Mouse (Mus musculus) stomach, postnatal 0 days (tissue): Measurements from ENCODE around the gene Fam207a. TPM values are rescaled to one million over a fixed set of nuclear protein-coding genes. Genes with fewer than 3 reads are reported as not detected.
A peak's percentile ranks its signal among the peaks of the same experiment; 100 is the strongest.

Experiments used
- ATAC-seq: fragments of 200-750 bp; cut with Nextera tagmentation; 2 replicates; pipeline ENCODE4 v1.8.0; 2017; ENCODE audit not compliant: low FRiP score, low TSS enrichment
- DNase-seq: peaks from one replicate; pipeline ENCODE4 v3.0.0-alpha.2; 2016; ENCODE audit warnings: low spot score
- H3K27ac ChIP-seq: fragments of 300-500 bp; sonication (generic); replicated peaks from 2 replicates; pipeline ENCODE4 v1.5.1; 2014; ENCODE audit warnings: mild to moderate bottlenecking, control low read depth
- H3K27me3 ChIP-seq: fragments of 300-500 bp; sonication (generic); 2 replicates; pipeline ENCODE4 v1.6.1; 2014; ENCODE audit warnings: low read length; ENCODE audit not compliant: control insufficient read depth, insufficient read depth
- H3K36me3 ChIP-seq: fragments of 300-500 bp; sonication (generic); 2 replicates; pipeline ENCODE4 v1.6.1; 2014; ENCODE audit warnings: low read length, mixed read lengths; ENCODE audit not compliant: control insufficient read depth, insufficient read depth
- H3K4me1 ChIP-seq: fragments of 300-500 bp; sonication (generic); replicated peaks from 2 replicates; pipeline ENCODE4 v1.6.1; 2014; ENCODE audit warnings: antibody characterized with exemption; ENCODE audit not compliant: control insufficient read depth, insufficient read depth
- H3K4me2 ChIP-seq: fragments of 300-500 bp; sonication (generic); replicated peaks from 2 replicates; pipeline ENCODE4 v1.6.1; 2014; ENCODE audit warnings: low read depth, mild to moderate bottlenecking, control low read depth, moderate library complexity
- H3K4me3 ChIP-seq: fragments of 300-500 bp; sonication (generic); 2 replicates; pipeline ENCODE4 v1.5.1; 2014; ENCODE audit warnings: low read depth, low read length, control low read depth
- H3K9ac ChIP-seq: fragments of 300-500 bp; sonication (generic); 2 replicates; pipeline ENCODE4 v1.6.1; 2014; ENCODE audit warnings: mild to moderate bottlenecking, low read length, control low read depth, mixed read lengths
- H3K9me3 ChIP-seq: fragments of 300-500 bp; sonication (generic); 2 replicates; pipeline ENCODE4 v1.6.1; 2016; ENCODE audit warnings: low read length; ENCODE audit not compliant: control insufficient read depth
- CTCF ChIP-seq: IDR thresholded peaks from 2 replicates; pipeline ENCODE4 v1.5.1; 2016; ENCODE audit warnings: antibody characterized with exemption, low read depth, mild to moderate bottlenecking, moderate library complexity
- EP300 ChIP-seq: optimal IDR thresholded peaks from 2 replicates; pipeline ENCODE3; 2016; ENCODE audit warnings: antibody characterized with exemption
- WGBS: fragments of 180-500 bp; shearing (Covaris S2); extraction: QIAGEN DNeasy Blood & Tissue Kit; methylation state at CpG from one replicate; pipeline ENCODE4 v1.1.7; 2014; 5-methylcytosine and 5-hydroxymethylcytosine counted together
- polyA plus RNA-seq: library from polyadenylated mRNA; unstranded; fragments of >200 nt; fragmentation: Nextera tagmentation; extraction: Ambion mirVana; gene quantifications from 2 replicates; pipeline ENCODE4 v1.2.1, GENCODE M21; 2015

The Fam207a gene
- polyA plus RNA-seq, 1 experiment from 2014 or later, result 25.2 TPM

DNA sequence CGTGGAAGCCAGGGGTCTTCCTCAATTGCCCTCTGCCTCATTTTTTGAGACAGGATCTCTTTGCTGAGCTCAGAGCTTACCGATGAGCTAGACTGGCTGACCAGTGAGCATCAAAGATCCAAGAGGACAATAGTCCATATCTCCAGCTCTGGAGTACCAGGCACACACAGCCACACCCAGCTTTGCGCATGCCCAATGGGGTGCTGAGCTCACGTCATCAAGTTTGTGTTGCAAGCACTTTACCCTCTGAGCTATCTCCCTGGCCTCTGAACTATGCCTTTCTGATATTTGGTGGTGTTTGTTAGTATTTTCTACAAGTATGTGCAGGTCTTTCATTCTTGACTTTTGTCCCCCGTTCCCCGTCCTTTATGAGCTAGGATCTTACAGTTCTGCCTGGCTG lies 13.0 kb upstream of the Fam207a start:
- ATAC-seq (peak; percentile 73), DNase-seq (peak; percentile 82)
- Histone ChIP-seq H3K36me3 (no peaks in the 10 kb centered on the region), H3K27ac (no peak overlapping the region), H3K9me3 (no peaks in the 10 kb centered on the region), H3K4me3 (no peak overlapping the region), H3K4me1 (no peaks in the 10 kb centered on the region), H3K9ac (no peak overlapping the region), H3K4me2 (no peak overlapping the region), H3K27me3 (no peaks in the 10 kb centered on the region)
- TF ChIP-seq EP300 (no peak), CTCF (no peak)
- 71% methylated on average over 6 of the region's 6 CpGs for WGBS

DNA sequence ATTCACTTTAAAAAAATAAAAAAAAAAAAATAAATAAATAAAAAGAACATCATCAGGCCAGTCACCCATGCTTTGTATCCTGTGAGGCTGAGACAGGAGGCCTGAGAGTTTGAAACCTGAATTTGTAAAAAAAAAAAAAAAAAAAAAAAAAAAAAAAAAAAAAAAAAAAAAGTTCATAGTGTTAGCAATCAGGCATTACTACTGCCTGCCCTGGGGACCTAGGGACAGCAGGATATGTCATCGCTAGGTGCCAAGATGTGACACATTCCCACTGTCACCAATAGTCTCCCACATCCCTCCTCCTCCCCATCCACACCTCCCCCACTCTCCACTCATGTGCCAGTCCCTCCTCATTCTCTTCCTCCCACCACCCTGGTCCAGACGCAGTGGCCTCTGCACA lies 10.9 kb upstream of the Fam207a start:
- Histone ChIP-seq H3K4me3 (no peak overlapping the region), H3K27ac (no peak overlapping the region), H3K9me3 (no peaks in the 10 kb centered on the region), H3K27me3 (no peaks in the 10 kb centered on the region), H3K36me3 (no peaks in the 10 kb centered on the region), H3K9ac (no peak overlapping the region), H3K4me2 (no peak overlapping the region), H3K4me1 (no peaks in the 10 kb centered on the region)
- WGBS, result 83% methylated on average over 2 of the region's 2 CpGs
- TF ChIP-seq CTCF (no peak), EP300 (no peak)
- DNase-seq (no peak), ATAC-seq (no peak)

DNA sequence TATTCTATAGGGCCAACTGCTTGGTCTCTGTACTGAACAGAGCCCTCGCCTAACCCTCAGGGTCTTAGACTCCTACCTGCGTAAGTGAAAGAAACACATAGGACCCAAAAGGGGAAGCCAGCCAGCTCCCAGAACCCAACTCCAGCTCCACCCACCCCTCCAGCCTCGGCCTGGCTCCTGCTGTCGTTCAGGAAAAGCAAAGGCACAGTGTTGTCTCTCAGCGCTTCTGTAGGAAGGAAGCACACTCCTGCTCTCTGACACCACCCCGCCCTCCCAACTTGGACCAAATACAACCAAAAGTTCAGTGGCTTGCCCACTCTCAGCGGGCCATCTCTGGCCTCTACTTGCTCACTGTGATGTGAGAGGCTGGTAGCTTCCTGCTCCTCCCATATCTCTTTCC lies 7.7 kb upstream of the Fam207a start:
- WGBS, result 63% methylated on average over 7 of the region's 7 CpGs
- no peak for TF ChIP-seq CTCF
- TF ChIP-seq EP300, result no peak
- ATAC-seq, result no peak

DNA sequence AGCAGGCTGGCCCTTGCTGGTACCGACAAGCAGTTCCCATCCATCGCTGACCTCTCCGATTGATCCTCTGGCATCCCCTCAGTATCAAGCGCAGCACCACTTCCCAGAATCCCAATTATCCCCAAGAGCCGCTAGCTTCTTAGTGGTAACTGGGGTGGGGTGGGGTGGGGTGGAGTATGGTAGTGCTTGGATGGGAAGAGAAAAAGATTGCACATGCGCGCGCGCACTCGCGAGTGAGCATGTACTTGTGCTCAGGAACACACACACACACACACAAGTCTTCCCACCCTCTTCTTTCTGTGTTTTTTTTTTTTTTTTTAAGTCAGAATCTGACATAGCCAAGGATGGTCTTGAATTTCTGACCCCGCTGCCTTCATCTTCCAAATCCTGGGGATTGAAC lies 7.2 kb upstream of the Fam207a start:
- H3K27ac ChIP-seq, result no peak overlapping the region
- WGBS, result 67% methylated on average over 12 of the region's 12 CpGs
- no peak for ATAC-seq
- H3K9me3 ChIP-seq, result no peaks in the 10 kb centered on the region
- peak overlapping the region; percentile 36; the same call in 1 of the 2 replicates for H3K9ac ChIP-seq
- peak overlapping the region; percentile 42 for H3K4me2 ChIP-seq
- no peak for TF ChIP-seq CTCF
- TF ChIP-seq EP300, result no peak
- no peaks in the 10 kb centered on the region for H3K4me1 ChIP-seq
- H3K27me3 ChIP-seq, result no peaks in the 10 kb centered on the region
- no peaks in the 10 kb centered on the region for H3K36me3 ChIP-seq
- no peak for DNase-seq
- H3K4me3 ChIP-seq, result no peak overlapping the region

More for the DNA sequence above, 7.7 kb upstream of the Fam207a start:
- Histone ChIP-seq H3K27ac (no peak overlapping the region), H3K4me3 (no peak overlapping the region), H3K4me1 (no peaks in the 10 kb centered on the region), H3K4me2 (no peak overlapping the region), H3K9ac (no peak overlapping the region), H3K9me3 (no peaks in the 10 kb centered on the region), H3K27me3 (no peaks in the 10 kb centered on the region), H3K36me3 (no peaks in the 10 kb centered on the region)
- no peak for DNase-seq

DNA sequence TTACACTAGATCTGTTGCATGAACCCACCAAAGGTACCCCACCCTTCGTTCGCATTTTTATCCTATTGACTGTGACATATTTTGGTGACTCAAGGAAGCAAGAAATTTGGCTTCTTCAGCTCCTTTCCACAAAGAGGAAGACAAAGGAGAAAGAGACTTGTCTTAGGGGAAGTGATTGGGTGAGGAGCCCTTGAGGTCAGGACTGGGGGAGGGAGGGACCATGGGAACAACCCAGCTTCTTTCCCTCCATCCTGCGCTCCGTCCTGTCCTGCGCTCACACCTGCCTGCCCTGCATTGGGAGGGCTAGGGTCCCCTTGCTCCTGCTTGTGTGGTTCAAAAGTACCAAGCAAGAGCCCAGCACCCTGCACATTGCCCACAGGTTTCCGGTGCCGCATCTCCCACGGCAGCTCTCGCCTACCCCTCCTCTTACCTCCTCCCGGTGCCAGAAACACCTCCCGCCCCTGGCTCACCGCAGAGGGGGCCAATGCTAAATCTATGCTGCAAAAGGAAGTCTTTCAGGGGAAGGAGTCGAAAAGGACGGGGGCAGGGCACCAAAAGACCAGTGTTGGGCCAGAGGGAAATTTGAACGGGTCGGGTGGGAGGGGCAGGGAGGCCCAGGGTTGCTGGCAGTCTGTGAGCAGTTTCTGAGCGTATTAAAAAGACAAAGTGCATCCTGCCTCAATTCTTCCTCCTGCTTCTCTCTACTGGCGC lies 6.6 kb upstream of the Fam207a start:
- TF ChIP-seq EP300 (no peak), CTCF (no peak)
- Histone ChIP-seq H3K36me3 (no peaks in the 10 kb centered on the region), H3K27ac (no peak overlapping the region), H3K27me3 (no peaks in the 10 kb centered on the region), H3K4me2 (peak overlapping the region; percentile 42), H3K9ac (peak overlapping the region; percentile 36; the same call in 1 of the 2 replicates), H3K4me3 (no peak overlapping the region), H3K9me3 (no peaks in the 10 kb centered on the region), H3K4me1 (no peaks in the 10 kb centered on the region)
- no peak; the same call in 1 of the 2 replicates for ATAC-seq
- WGBS, result 21% methylated on average over 18 of the region's 18 CpGs
- DNase-seq, result no peak

DNA sequence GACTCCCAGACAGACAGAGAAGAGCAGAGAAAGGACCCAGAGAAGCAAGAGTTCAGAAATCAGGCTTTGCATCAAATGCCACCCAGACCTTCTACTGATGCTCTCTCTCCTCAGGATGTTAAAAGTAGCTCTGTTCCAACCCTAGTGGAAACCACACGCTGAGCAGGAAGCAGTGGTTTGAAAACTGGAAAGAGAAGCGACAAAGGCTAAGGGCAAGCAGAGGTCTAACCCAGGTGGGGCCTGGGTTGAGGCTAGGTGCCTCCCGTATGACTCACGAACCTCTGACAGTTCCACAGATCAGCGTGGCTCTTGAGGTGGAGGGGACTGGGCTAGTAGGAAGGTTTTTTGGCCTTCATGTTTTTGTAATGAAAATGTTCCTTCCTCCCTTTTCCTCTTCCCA lies 4.9 kb upstream of the Fam207a start:
- Histone ChIP-seq H3K36me3 (no peaks in the 10 kb centered on the region), H3K27ac (no peak overlapping the region), H3K4me1 (no peaks in the 10 kb centered on the region), H3K4me3 (no peak overlapping the region), H3K27me3 (no peaks in the 10 kb centered on the region), H3K9ac (no peak overlapping the region), H3K4me2 (no peak overlapping the region), H3K9me3 (no peaks in the 10 kb centered on the region)
- DNase-seq, result no peak
- TF ChIP-seq CTCF (no peak), EP300 (no peak)
- WGBS, result 75% methylated on average over 5 of the region's 5 CpGs
- ATAC-seq, result no peak
